Mouse (Mus musculus) midbrain, embryonic 13.5 days (tissue): ENCODE measurements around the gene Nrtn. TPM values are rescaled to one million over a fixed set of nuclear protein-coding genes. Genes with fewer than 3 reads are reported as not detected.

Experiments
- ATAC-seq: fragments of 200-750 bp; cut with Nextera tagmentation; 2 replicates; pipeline ENCODE4 v1.8.0; 2017; ENCODE audit warnings: mild to moderate bottlenecking, moderate TSS enrichment, moderate library complexity
- H3K27ac ChIP-seq: fragments of 300-500 bp; sonication (generic); 2 replicates; pipeline ENCODE4 v1.5.1; 2015; ENCODE audit warnings: inconsistent platforms, mild to moderate bottlenecking, moderate library complexity
- H3K27me3 ChIP-seq: fragments of 300-500 bp; sonication (generic); 2 replicates; pipeline ENCODE4 v1.6.1; 2015; ENCODE audit warnings: mild to moderate bottlenecking, inconsistent platforms
- H3K36me3 ChIP-seq: fragments of 300-500 bp; sonication (generic); 2 replicates; pipeline ENCODE4 v1.6.1; 2015; ENCODE audit warnings: mild to moderate bottlenecking, inconsistent platforms
- H3K4me1 ChIP-seq: fragments of 300-500 bp; sonication (generic); replicated peaks from 2 replicates; pipeline ENCODE4 v1.6.1; 2015; ENCODE audit warnings: inconsistent platforms
- H3K4me2 ChIP-seq: fragments of 300-500 bp; sonication (generic); replicated peaks from 2 replicates; pipeline ENCODE4 v1.6.1; 2015; ENCODE audit warnings: moderate library complexity, mild to moderate bottlenecking, inconsistent platforms
- H3K4me3 ChIP-seq: fragments of 300-500 bp; sonication (generic); replicated peaks from 2 replicates; pipeline ENCODE4 v1.5.1; 2015; ENCODE audit warnings: mild to moderate bottlenecking, inconsistent platforms
- H3K9ac ChIP-seq: fragments of 300-500 bp; sonication (generic); replicated peaks from 2 replicates; pipeline ENCODE4 v1.6.1; 2015; ENCODE audit warnings: mild to moderate bottlenecking, inconsistent platforms
- H3K9me3 ChIP-seq: fragments of 300-500 bp; sonication (generic); 2 replicates; pipeline ENCODE4 v1.6.1; 2016; ENCODE audit warnings: mild to moderate bottlenecking, inconsistent platforms
- WGBS: fragments of 180-500 bp; shearing (Covaris S2); methylation state at CpG from one replicate; pipeline ENCODE4 v1.1.7; 2015; 5-methylcytosine and 5-hydroxymethylcytosine counted together
- polyA plus RNA-seq: library from polyadenylated mRNA; unstranded; fragments of >200 nt; fragmentation: Nextera tagmentation; extraction: Ambion mirVana; gene quantifications from 2 replicates; pipeline ENCODE4 v1.2.1, GENCODE M21; 2015

The Nrtn gene
- polyA plus RNA-seq, 1 experiment from 2014 or later: 4.0 TPM

- H3K4me1 ChIP-seq: peaks cover 4% of the 10 kb centered on the region
- no peak overlapping the region for H3K9ac ChIP-seq
- no peak for ATAC-seq
- H3K4me2 ChIP-seq: no peak overlapping the region
- no peak overlapping the region for H3K4me3 ChIP-seq
- H3K9me3 ChIP-seq: no peaks in the 10 kb centered on the region
- no peak overlapping the region for H3K27ac ChIP-seq
- 47% methylated on average over 2 of the region's 2 CpGs for WGBS
- 0 out of 2 replicates have a peak, but pooled peaks cover 9% of the 10 kb centered on the region for H3K36me3 ChIP-seq
- H3K27me3 ChIP-seq: no peaks in the 10 kb centered on the region
Measured at GRCm38 (mm10) chr17:56729656-56730055, 27.7 kb downstream of the Nrtn start.

GRCm38 (mm10) chr17:56729151-56729550 lies 28.2 kb downstream of the Nrtn start:
- Histone ChIP-seq H3K4me2 (no peak overlapping the region), H3K9me3 (no peaks in the 10 kb centered on the region), H3K9ac (no peak overlapping the region), H3K36me3 (peaks cover 14% of the 10 kb centered on the region), H3K4me1 (peaks cover 4% of the 10 kb centered on the region), H3K4me3 (no peak overlapping the region), H3K27me3 (no peaks in the 10 kb centered on the region), H3K27ac (no peak overlapping the region)
- WGBS: 66% methylated on average over 6 of the region's 6 CpGs
- ATAC-seq: no peak

DNA sequence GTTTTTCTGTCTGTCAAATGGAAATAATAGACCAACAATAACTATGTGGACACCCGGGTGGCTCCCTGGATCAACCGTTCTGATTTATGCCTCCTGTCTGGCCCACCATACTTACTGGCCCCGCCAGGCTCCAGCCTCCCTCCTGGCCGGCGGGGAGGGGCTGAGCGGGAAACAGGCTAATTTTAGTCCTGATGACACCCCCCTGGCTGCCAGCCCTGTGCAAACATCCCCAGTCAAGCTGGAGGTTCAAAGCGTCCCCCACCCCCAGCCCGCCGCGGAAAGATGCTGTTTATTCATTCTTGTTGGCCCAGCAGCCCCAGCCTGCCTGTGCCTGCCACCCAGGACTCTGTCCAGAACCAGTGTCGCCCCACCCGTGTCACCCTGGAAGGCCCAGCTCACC lies 29.2 kb downstream of the Nrtn start:
- 0 out of 2 replicates have a peak, but pooled peaks have one; percentile 17 for ATAC-seq
- Histone ChIP-seq H3K27me3 (no peaks in the 10 kb centered on the region), H3K9me3 (no peaks in the 10 kb centered on the region), H3K36me3 (peaks cover 24% of the 10 kb centered on the region), H3K4me3 (no peak overlapping the region), H3K4me1 (peaks cover 4% of the 10 kb centered on the region), H3K4me2 (no peak overlapping the region), H3K27ac (no peak overlapping the region), H3K9ac (no peak overlapping the region)
- WGBS: 47% methylated on average over 12 of the region's 12 CpGs

DNA sequence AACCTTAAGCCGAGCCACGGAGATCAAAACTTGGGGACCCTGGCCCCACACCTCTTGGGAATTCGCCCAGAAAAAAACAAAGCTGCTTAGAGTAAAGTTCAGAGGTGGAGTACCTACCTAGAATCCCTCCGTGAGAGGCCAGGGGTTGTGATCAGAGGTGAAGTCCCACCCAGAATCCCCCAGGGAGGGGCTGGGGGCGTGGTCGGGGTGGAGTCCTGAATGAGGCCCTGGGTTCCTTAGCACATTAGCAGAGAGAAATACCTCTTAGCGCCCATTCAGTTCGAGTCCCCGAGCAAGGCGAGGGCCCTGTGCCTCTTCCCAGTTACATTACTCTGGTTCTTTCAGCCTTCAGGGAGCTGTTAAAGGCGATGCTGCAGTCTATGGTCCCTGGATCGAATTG lies 29.7 kb downstream of the Nrtn start:
- H3K27ac ChIP-seq: no peak overlapping the region
- ATAC-seq: no peak
- no peak overlapping the region for H3K4me3 ChIP-seq
- no peak overlapping the region for H3K4me2 ChIP-seq
- no peaks in the 10 kb centered on the region for H3K9me3 ChIP-seq
- H3K4me1 ChIP-seq: peaks cover 4% of the 10 kb centered on the region
- peaks cover 29% of the 10 kb centered on the region for H3K36me3 ChIP-seq
- 10% methylated on average over 12 of the region's 12 CpGs for WGBS
- no peak overlapping the region for H3K9ac ChIP-seq
- no peaks in the 10 kb centered on the region for H3K27me3 ChIP-seq

GRCm38 (mm10) chr17:56727029-56727649 lies 30.2 kb downstream of the Nrtn start:
- no peaks in the 10 kb centered on the region for H3K27me3 ChIP-seq
- peaks cover 34% of the 10 kb centered on the region for H3K36me3 ChIP-seq
- ATAC-seq: no peak
- H3K9ac ChIP-seq: no peak overlapping the region
- H3K4me1 ChIP-seq: peaks cover 4% of the 10 kb centered on the region
- WGBS: 19% methylated on average over 7 of the region's 7 CpGs
- no peaks in the 10 kb centered on the region for H3K9me3 ChIP-seq
- H3K4me2 ChIP-seq: no peak overlapping the region
- no peak overlapping the region for H3K4me3 ChIP-seq
- H3K27ac ChIP-seq: no peak overlapping the region

- Histone ChIP-seq H3K36me3 (peaks cover 49% of the 10 kb centered on the region), H3K9me3 (no peaks in the 10 kb centered on the region), H3K27ac (no peak overlapping the region), H3K4me2 (no peak overlapping the region), H3K4me3 (no peak overlapping the region), H3K9ac (no peak overlapping the region), H3K4me1 (peaks cover 16% of the 10 kb centered on the region), H3K27me3 (no peaks in the 10 kb centered on the region)
- WGBS: 90% methylated on average over 11 of the region's 11 CpGs
- no peak for ATAC-seq
Measured at GRCm38 (mm10) chr17:56723419-56724161, 33.7 kb downstream of the Nrtn start.

DNA sequence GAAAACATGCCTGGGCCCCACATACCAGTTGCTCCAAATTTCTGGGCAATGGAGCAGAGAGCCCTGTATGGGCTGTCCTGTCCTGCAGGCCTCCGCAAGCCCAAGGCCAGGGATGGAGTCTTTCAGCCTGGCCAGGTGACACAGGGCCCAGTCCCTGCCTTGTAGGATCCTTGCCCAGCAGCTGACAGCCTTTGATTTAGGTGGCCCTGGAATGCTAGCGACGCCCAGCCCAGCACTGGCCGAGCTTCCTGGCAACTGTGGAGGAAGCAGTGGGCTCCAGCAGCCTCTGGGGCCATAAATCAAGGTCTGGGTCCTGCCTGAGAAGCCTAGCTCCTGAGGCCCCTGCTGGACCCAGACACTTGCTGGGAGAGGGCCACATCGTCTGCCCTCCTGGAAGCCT lies 34.9 kb downstream of the Nrtn start:
- H3K4me1 ChIP-seq: peaks cover 22% of the 10 kb centered on the region
- no peaks in the 10 kb centered on the region for H3K27me3 ChIP-seq
- no peak overlapping the region for H3K4me3 ChIP-seq
- 96% methylated on average over 5 of the region's 5 CpGs for WGBS
- peaks cover 49% of the 10 kb centered on the region for H3K36me3 ChIP-seq
- H3K4me2 ChIP-seq: no peak overlapping the region
- no peak overlapping the region for H3K27ac ChIP-seq
- no peak overlapping the region; the same call in 1 of the 2 replicates for H3K9ac ChIP-seq
- ATAC-seq: no peak
- no peaks in the 10 kb centered on the region for H3K9me3 ChIP-seq

- Histone ChIP-seq H3K27me3 (no peaks in the 10 kb centered on the region), H3K36me3 (peaks cover 26% of the 10 kb centered on the region), H3K9ac (peak within 1 kb of the TSS; percentile 93), H3K4me1 (peaks cover 36% of the 10 kb centered on the region), H3K27ac (peak within 1 kb of the TSS; percentile 87), H3K9me3 (no peaks in the 10 kb centered on the region), H3K4me3 (peak within 1 kb of the TSS; percentile 84), H3K4me2 (peak within 1 kb of the TSS; percentile 83)
- peak; percentile 77 for ATAC-seq
- WGBS: under 1% methylated on average over 59 of the region's 59 CpGs
Measured at GRCm38 (mm10) chr17:56717363-56718058, 39.8 kb downstream of the Nrtn start, which contains the start of the genes Ndufa11 and Vmac. TSS of gene Ndufa11 (plus strand) at chr17:56717767. TSS of gene Vmac (minus strand) at chr17:56718022.

GRCm38 (mm10) chr17:56716655-56717362 lies 40.5 kb downstream of the Nrtn start:
- peak overlapping the region; percentile 93 for H3K9ac ChIP-seq
- H3K36me3 ChIP-seq: peaks cover 26% of the 10 kb centered on the region
- no peaks in the 10 kb centered on the region for H3K27me3 ChIP-seq
- H3K4me1 ChIP-seq: peaks cover 36% of the 10 kb centered on the region
- under 1% methylated on average over 55 of the region's 55 CpGs for WGBS
- H3K27ac ChIP-seq: peak overlapping the region; percentile 87
- peak; percentile 94 for ATAC-seq
- H3K4me3 ChIP-seq: peak overlapping the region; percentile 84
- peak overlapping the region; percentile 83 for H3K4me2 ChIP-seq
- H3K9me3 ChIP-seq: no peaks in the 10 kb centered on the region

GRCm38 (mm10) chr17:56715914-56716654 lies 41.2 kb downstream of the Nrtn start:
- Histone ChIP-seq H3K9ac (peak overlapping the region; percentile 85), H3K36me3 (peaks cover 26% of the 10 kb centered on the region), H3K9me3 (no peaks in the 10 kb centered on the region), H3K4me1 (peaks cover 36% of the 10 kb centered on the region), H3K4me3 (peak overlapping the region; percentile 84), H3K4me2 (peak overlapping the region; percentile 83), H3K27me3 (no peaks in the 10 kb centered on the region), H3K27ac (peak overlapping the region; percentile 87)
- ATAC-seq: peak; percentile 2; the same call in 1 of the 2 replicates
- 24% methylated on average over 22 of the region's 22 CpGs for WGBS

- H3K36me3 ChIP-seq: peaks cover 29% of the 10 kb centered on the region
- H3K9ac ChIP-seq: peak overlapping the region; percentile 85; the same call in 1 of the 2 replicates
- peaks cover 36% of the 10 kb centered on the region for H3K4me1 ChIP-seq
- H3K9me3 ChIP-seq: no peaks in the 10 kb centered on the region
- H3K4me2 ChIP-seq: peak overlapping the region; percentile 83
- WGBS: 67% methylated on average over 11 of the region's 11 CpGs
- no peak for ATAC-seq
- no peaks in the 10 kb centered on the region for H3K27me3 ChIP-seq
- H3K4me3 ChIP-seq: peak overlapping the region; percentile 84
- H3K27ac ChIP-seq: no peak overlapping the region
Measured at GRCm38 (mm10) chr17:56715360-56715759, 42.0 kb downstream of the Nrtn start.
